Mouse (Mus musculus): ENCODE results near the gene Ano8. TPM values are rescaled to one million over a fixed set of nuclear protein-coding genes. Genes with fewer than 3 reads are reported as not detected.

Gene Ano8
- total RNA-seq, 2 experiments from 2014 or later, result 17.1 to 18.4 TPM

DNA sequence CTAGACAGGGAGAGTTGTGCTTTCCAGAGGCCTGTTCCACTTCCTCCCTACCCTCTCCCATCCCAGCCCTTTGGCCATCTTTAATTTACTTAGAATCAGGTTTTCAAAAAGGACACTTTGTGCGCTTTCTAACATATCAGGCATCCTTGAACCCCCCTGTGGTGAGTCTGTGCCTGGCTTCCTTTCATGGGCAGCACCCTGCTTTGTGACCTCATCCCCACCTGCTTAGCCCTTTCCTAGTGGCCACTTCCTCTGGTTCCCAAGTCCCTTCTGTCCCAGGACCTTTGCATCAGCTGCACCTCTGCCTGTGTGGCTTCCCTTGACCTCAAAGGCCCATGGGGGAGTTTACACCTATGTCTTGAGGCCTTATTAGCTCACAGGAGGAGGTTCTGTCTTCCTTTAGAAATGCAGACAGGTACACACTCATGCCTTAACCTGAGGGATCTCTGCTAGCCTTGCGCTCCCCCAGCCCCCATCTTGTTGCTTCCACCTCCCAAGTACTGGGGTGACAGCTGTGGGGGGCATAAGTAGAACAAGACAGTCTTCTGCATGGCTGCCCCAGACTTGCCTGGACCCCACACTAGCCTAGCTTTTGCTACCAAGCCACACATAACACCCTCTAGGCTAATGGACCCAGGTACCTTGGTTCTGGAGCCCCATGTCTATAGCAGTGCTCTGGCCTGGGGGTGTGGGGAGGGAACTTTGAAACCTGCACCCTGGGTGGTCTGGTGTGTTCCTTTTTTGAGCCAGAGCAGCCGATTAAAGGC is 15.4 kb downstream of the Ano8 start:
- DNase-seq, result no peak

- DNase-seq, result peak; percentile 62
Measured at GRCm38 (mm10) chr8:71469411-71469810, 16.4 kb downstream of the Ano8 start.

- DNase-seq, result peak; percentile 98
Measured at GRCm38 (mm10) chr8:71468916-71469315, 16.8 kb downstream of the Ano8 start, which contains the start of gene Dda1. Gene Dda1, plus strand, starts transcription at chr8:71469199.

DNA sequence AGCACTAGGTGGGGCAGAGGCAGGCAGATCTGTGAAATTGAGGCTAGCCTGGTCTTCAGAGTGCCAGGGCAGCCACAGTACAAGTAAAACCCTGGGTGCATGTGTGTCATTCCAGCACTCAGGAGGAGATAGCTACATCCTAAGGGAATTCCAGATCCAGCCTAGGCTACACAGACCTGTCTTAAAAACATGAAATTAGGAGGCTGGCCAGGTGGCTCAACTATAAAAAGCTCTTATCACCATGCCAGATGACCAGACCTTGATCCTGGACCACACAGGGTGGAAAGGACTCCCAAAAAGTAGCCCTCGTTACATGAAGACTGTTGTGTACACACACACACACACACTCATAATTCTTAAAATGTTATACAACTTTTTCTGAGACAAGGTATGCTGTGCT is 17.8 kb downstream of the Ano8 start:
- DNase-seq, result no peak

- no peak for DNase-seq
Measured at GRCm38 (mm10) chr8:71467201-71467600, 18.6 kb downstream of the Ano8 start.

GRCm38 (mm10) chr8:71466198-71466597 is 19.6 kb downstream of the Ano8 start:
- no peak for DNase-seq

- no peak for DNase-seq
Measured at GRCm38 (mm10) chr8:71465733-71466132, 20.0 kb downstream of the Ano8 start.

DNA sequence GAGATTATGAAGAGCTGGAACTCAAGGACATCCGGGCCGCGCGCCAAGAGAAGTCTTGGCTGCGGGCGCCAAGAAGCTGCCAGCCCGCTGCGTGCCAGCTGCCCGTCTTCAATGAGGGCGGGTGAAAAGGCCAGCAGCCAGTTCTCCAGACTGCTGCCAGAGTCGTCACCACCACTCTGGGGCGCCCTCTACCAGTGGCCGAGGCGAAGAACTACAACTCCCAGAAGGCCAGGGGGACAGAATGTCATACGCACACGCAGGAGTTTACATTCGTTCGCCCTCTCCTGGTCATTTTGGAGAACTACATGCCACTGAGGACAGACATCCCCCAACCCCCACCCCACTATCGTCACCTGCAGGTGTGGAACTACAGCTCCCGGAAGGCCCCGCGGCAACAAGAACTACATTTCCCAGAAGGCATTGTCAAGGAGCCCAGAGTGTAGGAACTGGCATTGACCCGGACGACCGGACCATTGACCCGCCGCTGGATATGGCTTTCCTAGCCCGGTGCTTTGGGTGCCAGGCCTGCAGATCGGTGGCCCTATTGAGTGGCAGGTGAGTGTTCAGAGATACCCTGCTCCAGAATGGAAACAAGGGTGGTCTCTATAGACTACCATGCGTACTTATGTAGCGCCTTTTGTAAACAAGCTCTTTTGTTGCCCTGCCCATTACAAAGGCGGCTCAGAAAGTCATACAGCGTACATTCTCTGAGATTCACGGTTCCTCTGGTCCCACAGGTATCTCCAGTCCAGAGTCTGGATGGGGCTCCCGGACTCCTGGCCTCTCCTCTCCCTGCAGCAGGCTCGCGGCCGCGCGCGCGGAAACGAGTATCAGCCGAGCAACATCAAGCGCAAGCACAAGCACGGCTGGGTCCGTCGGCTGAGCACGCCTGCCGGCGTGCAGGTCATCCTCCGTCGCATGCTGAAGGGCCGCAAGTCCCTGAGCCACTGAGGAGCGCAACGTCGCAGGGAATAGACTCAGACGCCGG is 21.0 kb downstream of the Ano8 start, which contains the start of gene Mrpl34:
Gene Mrpl34, plus strand, starts transcription at position 447 of the 988 bp plus-strand sequence.
- peak; percentile 98 for DNase-seq

GRCm38 (mm10) chr8:71463188-71464033 is 22.4 kb downstream of the Ano8 start, which contains the start of gene Abhd8:
Gene Abhd8, minus strand, starts transcription at chr8:71463655.
- peak; percentile 97 for DNase-seq

GRCm38 (mm10) chr8:71462786-71463185 is 23.0 kb downstream of the Ano8 start:
- peak; percentile 58 for DNase-seq

- DNase-seq, result no peak
Measured at GRCm38 (mm10) chr8:71462191-71462590, 23.6 kb downstream of the Ano8 start.

GRCm38 (mm10) chr8:71461152-71461840 is 24.5 kb downstream of the Ano8 start:
- DNase-seq, result no peak

DNA sequence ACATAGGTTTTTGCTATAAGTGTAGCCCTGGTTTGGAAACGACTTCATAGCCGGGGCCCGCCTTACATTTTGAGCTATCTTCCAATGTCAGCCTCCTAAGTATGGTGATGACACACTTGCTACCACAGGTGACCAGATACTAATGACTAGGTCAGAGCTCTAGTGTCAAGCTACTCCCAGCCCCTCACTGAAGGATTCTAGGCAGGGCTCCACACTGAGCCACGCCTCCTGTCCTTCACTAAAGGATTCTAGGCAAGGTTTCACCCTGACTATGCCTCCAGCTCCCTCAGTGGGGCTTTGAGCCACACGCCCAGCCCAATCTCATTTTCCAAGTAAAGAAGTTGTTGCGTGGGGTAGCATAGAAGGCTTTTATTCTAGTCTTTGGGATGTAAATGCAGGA is 25.0 kb downstream of the Ano8 start:
- no peak for DNase-seq

DNA sequence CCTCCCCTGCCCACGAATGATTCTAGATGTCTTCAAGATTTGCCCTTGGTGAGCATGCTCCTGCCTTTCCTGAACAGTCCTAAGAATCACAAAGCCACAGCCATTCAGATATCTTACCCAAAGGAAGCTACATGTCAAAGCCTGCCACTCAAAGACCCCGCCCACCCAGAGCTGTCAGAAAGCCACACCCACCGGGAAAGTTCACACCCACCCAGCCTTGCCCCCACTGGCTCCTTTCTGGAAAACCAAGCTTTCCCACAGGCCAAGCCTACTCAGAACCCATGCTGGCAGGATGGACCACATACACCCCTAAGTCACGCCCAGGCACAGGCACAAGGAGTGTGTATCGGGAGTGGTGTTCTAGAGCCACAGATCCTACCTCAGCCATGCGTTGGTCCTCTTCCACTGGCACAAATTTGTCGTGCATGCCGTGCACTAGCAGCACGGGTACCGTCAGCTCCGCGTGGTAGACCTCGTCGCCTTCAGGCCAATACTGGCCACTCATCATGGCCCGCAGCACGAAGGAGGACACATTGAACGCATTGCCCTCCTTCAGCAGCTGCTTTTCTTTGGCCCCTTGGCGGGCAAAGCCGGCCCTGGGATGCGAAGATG is 28.0 kb downstream of the Ano8 start:
- DNase-seq, result no peak

- no peak for DNase-seq
Measured at GRCm38 (mm10) chr8:71456906-71457305, 28.9 kb downstream of the Ano8 start.

DNA sequence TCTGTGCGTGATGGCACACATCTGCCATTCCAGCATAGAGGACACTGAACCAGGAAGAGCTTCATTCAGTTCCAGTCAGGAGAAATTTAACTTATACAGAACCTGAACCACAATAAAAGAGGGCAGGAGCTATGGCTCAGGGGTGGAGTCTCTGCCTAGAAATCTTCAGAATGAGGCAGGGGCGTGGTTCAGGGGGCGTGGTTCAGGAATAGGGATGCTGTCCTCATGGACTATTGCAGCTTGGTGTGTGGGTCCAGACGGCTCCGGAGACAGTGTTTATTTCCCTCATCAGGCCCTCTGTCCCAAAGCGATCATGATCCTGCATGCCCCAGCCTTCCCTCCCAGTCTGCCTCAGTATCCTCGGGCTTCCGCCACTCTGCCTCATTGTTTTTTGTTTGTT is 31.1 kb downstream of the Ano8 start:
- no peak for DNase-seq

- no peak for DNase-seq
Measured at GRCm38 (mm10) chr8:71452669-71453068, 33.1 kb downstream of the Ano8 start.

DNA sequence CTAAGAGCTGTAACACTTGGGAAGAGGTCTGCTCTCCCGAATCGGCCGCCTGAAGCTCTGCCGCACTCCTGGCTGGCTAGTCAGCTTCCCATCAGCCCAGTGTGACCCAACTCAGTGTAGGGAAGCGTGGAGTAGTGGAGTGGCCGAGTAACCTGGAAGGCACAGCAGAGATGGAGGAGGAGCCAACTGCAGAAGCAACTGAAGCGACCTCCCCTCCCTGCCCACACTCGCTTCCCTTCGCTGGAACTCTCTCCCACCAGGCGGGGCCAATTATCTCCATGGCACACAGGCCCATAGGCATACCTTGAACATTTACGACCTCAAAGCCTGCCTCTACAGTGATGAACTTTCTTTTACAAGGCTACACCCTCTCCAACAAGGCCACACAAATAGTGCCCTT is 34.0 kb downstream of the Ano8 start:
- no peak for DNase-seq

DNA sequence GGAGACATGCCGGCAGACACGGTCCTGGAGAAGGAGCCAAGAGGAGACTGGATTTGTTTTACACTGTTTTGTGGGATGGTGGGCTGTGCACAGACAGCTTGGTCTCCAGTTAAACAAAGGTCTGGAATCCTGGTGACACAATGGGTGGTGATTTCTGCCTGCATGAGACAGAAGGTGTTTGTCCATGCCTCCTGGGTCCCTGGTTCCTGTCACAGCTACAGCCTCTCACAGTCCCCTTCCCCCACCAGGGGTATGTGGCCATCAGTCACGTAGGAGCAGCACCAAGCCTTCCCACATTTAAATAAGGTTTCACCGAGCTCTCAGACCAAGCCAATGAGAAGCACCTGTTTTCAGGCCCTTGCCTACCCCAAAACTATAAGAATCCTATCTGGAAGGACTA is 34.4 kb downstream of the Ano8 start:
- no peak for DNase-seq

DNA sequence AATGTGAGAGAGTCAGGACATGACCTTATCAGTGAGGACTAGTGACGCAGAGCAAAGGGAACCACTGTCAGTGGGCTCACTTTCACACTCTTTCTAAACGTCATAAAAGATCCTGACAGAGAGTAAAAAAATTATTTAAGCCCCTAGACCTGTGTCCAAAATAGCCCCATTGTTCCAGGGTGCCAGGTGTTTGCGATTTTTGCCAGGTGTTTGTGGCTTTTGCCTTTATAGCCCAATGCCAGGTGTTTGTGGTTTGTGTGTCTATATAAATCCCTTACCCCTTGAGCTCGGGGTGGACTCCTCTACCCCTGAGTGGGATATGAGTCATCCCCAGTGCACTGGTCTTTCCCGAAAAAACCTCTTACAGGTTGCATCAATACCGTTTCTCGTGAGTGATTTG is 40.7 kb downstream of the Ano8 start:
- no peak for DNase-seq

DNA sequence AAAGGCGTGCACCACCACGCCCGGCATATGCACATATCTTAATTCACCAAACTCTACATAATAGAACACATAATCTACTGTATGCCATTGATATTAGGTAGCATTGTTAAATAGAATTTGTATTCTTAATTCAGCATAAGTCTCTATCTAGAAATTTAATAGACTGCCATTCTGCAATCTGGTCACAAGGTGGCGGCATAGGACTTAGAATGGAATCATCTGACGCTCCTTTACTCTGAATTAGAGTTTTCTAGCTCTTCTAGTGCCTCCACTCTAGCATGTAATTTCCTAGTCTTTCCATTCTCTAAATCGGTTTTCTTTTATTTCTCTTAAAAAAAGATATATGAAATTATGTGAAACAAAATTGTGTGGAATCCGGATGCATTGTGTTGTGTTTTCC is 44.4 kb downstream of the Ano8 start:
- DNase-seq, result no peak

All from gastrocnemius, postnatal 25 days (tissue).